Mouse (Mus musculus): Measurements from ENCODE around the gene Il31ra.

- TF ChIP-seq EP300 (IDR thresholded peaks at IDR 0.05; ENCODE audit: insufficient read depth, low read depth, low read length) (no peak), POLR2A (IDR thresholded peaks at IDR 0.05; ENCODE audit: insufficient read depth, low read depth, low read length) (no peak)
Observed at GRCm38 (mm10) chr13:112482525-112482924, 111.6 kb downstream of the Il31ra start.
